Mouse (Mus musculus) cerebellum, postnatal 25 days (tissue): Measurements from ENCODE around the gene Plcl2.
"Not testable (repeated sequence)": the region's sequence is repeated elsewhere in the genome, so short reads cannot be mapped to it uniquely, and the experiment has no call there.

ENCODE experiments used
- DNase-seq, 2 experiments: peaks; one replicate each; pipeline ENCODE4 v3.0.0; 2021; ENCODE audit warnings: mixed read lengths in 2 of 2

The Plcl2 gene

GRCm38 (mm10) chr17:50630992-50631391 is 121.8 kb downstream of the Plcl2 start:
- DNase-seq, result not testable (repeated sequence)

- no peak for DNase-seq
Measured at GRCm38 (mm10) chr17:50634008-50634871, 125.0 kb downstream of the Plcl2 start.

GRCm38 (mm10) chr17:50635961-50636585 is 126.9 kb downstream of the Plcl2 start:
- no peak for DNase-seq

GRCm38 (mm10) chr17:50638791-50639190 is 129.6 kb downstream of the Plcl2 start:
- DNase-seq, result no peak

GRCm38 (mm10) chr17:50641076-50641610 is 131.9 kb downstream of the Plcl2 start:
- DNase-seq, result no peak

GRCm38 (mm10) chr17:50641879-50642278 is 132.7 kb downstream of the Plcl2 start:
- no peak for DNase-seq

- DNase-seq, result peak in 1 of 2 experiments; percentile 53
Measured at GRCm38 (mm10) chr17:50643356-50643755, 134.2 kb downstream of the Plcl2 start.

- no peak for DNase-seq
Measured at GRCm38 (mm10) chr17:50643989-50644388, 134.8 kb downstream of the Plcl2 start.

GRCm38 (mm10) chr17:50648141-50648540 is 138.9 kb downstream of the Plcl2 start:
- not testable (repeated sequence) for DNase-seq

GRCm38 (mm10) chr17:50648757-50649419 is 139.7 kb downstream of the Plcl2 start:
- DNase-seq, result peak in 1 of 2 experiments; percentile 33

GRCm38 (mm10) chr17:50650535-50651223 is 141.5 kb downstream of the Plcl2 start:
- DNase-seq, result peak; percentile 51 to 61

- peak in 1 of 2 experiments; percentile 59 for DNase-seq
Measured at GRCm38 (mm10) chr17:50654741-50655415, 145.7 kb downstream of the Plcl2 start.

- DNase-seq, result peak in 1 of 2 experiments; percentile 45
Measured at GRCm38 (mm10) chr17:50655416-50655776, 146.2 kb downstream of the Plcl2 start.

GRCm38 (mm10) chr17:50657321-50657720 is 148.1 kb downstream of the Plcl2 start:
- no peak for DNase-seq

- DNase-seq, result no peak
Measured at GRCm38 (mm10) chr17:50658901-50659300, 149.7 kb downstream of the Plcl2 start.

- peak in 1 of 2 experiments; percentile 9 for DNase-seq
Measured at GRCm38 (mm10) chr17:50667596-50667995, 158.4 kb downstream of the Plcl2 start.

GRCm38 (mm10) chr17:50668681-50669208 is 159.5 kb downstream of the Plcl2 start:
- peak in 1 of 2 experiments; percentile 31 for DNase-seq

- no peak for DNase-seq
Measured at GRCm38 (mm10) chr17:50671416-50671815, 162.2 kb downstream of the Plcl2 start.

- no peak for DNase-seq
Measured at GRCm38 (mm10) chr17:50674580-50674979, 165.4 kb downstream of the Plcl2 start.

- no peak for DNase-seq
Measured at GRCm38 (mm10) chr17:50675231-50675630, 166.0 kb downstream of the Plcl2 start.

GRCm38 (mm10) chr17:50677334-50677733 is 168.1 kb downstream of the Plcl2 start:
- no peak for DNase-seq
